ENCODE assay signal across 7 mouse cellular contexts in the genomic region with DNA sequence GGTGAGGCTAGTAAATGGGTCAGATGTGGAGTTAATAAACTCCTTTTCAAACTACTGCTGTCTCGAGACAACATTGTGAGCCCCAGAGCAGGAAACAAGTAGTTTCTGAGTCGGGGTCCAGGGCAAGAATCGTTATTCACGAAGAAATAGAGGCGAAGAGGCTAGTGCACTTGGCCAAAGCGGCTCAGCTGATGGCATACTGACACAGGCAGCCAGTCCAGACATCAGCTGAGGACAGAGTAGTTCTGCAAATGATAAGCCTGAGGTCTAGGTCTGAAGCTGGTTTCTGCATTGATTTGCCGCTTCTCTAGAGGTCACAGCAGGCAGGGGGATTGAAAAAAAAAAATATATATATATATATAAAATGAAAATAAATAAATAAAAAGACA. TPM values are rescaled to one million over a fixed set of nuclear protein-coding genes. Genes with fewer than 3 reads are reported as not detected.
DNase-seq lines count a peak whose midpoint lies in the region; ATAC-seq lines count a peak whose summit lies in the region.

No protein-coding gene starts in this region.

- peak overlapping the region; percentile 85 for H3K4me3 ChIP-seq in lung, embryonic 15.5 days
- peak overlapping the region; percentile 85 for H3K4me3 ChIP-seq in forebrain, embryonic 11.5 days (ENCODE audit: low read depth, low read length)
- H3K4me3 ChIP-seq in limb, embryonic 10.5 days, result peak overlapping the region; percentile 88; the same call in 1 of the 2 replicates
- H3K4me3 ChIP-seq in neural tube, embryonic 15.5 days (replicated peaks), result peak overlapping the region; percentile 94

- H3K36me3 ChIP-seq in lung, embryonic 15.5 days, result no peaks in the 10 kb centered on the region
- no peaks in the 10 kb centered on the region for H3K36me3 ChIP-seq in forebrain, embryonic 11.5 days (ENCODE audit: control insufficient read depth, insufficient read depth, low read length)
- no peaks in the 10 kb centered on the region for H3K36me3 ChIP-seq in limb, embryonic 10.5 days
- H3K36me3 ChIP-seq in neural tube, embryonic 15.5 days, result no peaks in the 10 kb centered on the region

- H3K4me2 ChIP-seq in lung, embryonic 15.5 days, result peak overlapping the region; percentile 88
- H3K4me2 ChIP-seq in forebrain, embryonic 11.5 days (ENCODE audit: low read depth, low read length, severe bottlenecking), result peak overlapping the region; percentile 95; the same call in 1 of the 2 replicates
- peak overlapping the region; percentile 87 for H3K4me2 ChIP-seq in neural tube, embryonic 15.5 days

- no peak for DNase-seq in lung, postnatal 14 days
- no peak for DNase-seq in forebrain, embryonic 11.5 days (ENCODE audit: low spot score)
- no peak for DNase-seq in limb, embryonic 10.5 days (ENCODE audit: low spot score)
- DNase-seq in right cerebral cortex, postnatal 10 days (ENCODE audit: low spot score in 2 of 2), result no peak
- DNase-seq in c-Kit-positive CD71-positive TER-119-positive erythroid progenitor cells, embryonic 14.5 days (ENCODE audit: low spot score), result no peak

- H3K27ac ChIP-seq in lung, embryonic 15.5 days, result no peak overlapping the region
- H3K27ac ChIP-seq in forebrain, embryonic 11.5 days (ENCODE audit: low read depth, low read length), result no peak overlapping the region
- H3K27ac ChIP-seq in limb, embryonic 10.5 days, result no peak overlapping the region
- peak overlapping the region; percentile 97 for H3K27ac ChIP-seq in neural tube, embryonic 15.5 days (replicated peaks)

- WGBS in lung, embryonic 15.5 days, result 67% methylated on average over 7 of the region's 7 CpGs
- WGBS in forebrain, embryonic 11.5 days, result 82% methylated on average over 7 of the region's 7 CpGs
- WGBS in limb, embryonic 10.5 days, result 74% methylated on average over 7 of the region's 7 CpGs
- WGBS in neural tube, embryonic 15.5 days, result 82% methylated on average over 7 of the region's 7 CpGs

- ATAC-seq in lung, embryonic 15.5 days (ENCODE audit: borderline replicate concordance, extremely low read depth, low FRiP score, low TSS enrichment), result no peak
- ATAC-seq in forebrain, embryonic 11.5 days (replicated peaks; ENCODE audit: low FRiP score), result no peak
- no peak for ATAC-seq in neural tube, embryonic 15.5 days (ENCODE audit: low FRiP score)

- H3K4me1 ChIP-seq in lung, embryonic 15.5 days, result peaks cover 16% of the 10 kb centered on the region
- peaks cover 7% of the 10 kb centered on the region; the same call in 1 of the 2 replicates for H3K4me1 ChIP-seq in forebrain, embryonic 11.5 days (replicated peaks; ENCODE audit: control insufficient read depth, insufficient read depth, low read length)
- H3K4me1 ChIP-seq in limb, embryonic 10.5 days, result peaks cover 14% of the 10 kb centered on the region
- peaks cover 26% of the 10 kb centered on the region for H3K4me1 ChIP-seq in neural tube, embryonic 15.5 days

- peak overlapping the region; percentile 17; the same call in 1 of the 2 replicates for H3K9ac ChIP-seq in lung, embryonic 15.5 days
- H3K9ac ChIP-seq in forebrain, embryonic 11.5 days (ENCODE audit: low read length), result peak overlapping the region; percentile 93; the same call in 1 of the 2 replicates
- H3K9ac ChIP-seq in neural tube, embryonic 15.5 days (replicated peaks), result 0 out of 2 replicates have a peak overlapping the region, but pooled peaks have one; percentile 97

- no peaks in the 10 kb centered on the region for H3K9me3 ChIP-seq in lung, embryonic 15.5 days
- H3K9me3 ChIP-seq in forebrain, embryonic 11.5 days (ENCODE audit: control insufficient read depth, low read length), result no peaks in the 10 kb centered on the region
- no peaks in the 10 kb centered on the region for H3K9me3 ChIP-seq in limb, embryonic 10.5 days (replicated peaks)
- H3K9me3 ChIP-seq in neural tube, embryonic 15.5 days (replicated peaks), result no peaks in the 10 kb centered on the region

- H3K27me3 ChIP-seq in lung, embryonic 15.5 days, result no peaks in the 10 kb centered on the region
- H3K27me3 ChIP-seq in forebrain, embryonic 11.5 days (ENCODE audit: control insufficient read depth, insufficient read depth, low read length), result no peaks in the 10 kb centered on the region
- no peaks in the 10 kb centered on the region for H3K27me3 ChIP-seq in limb, embryonic 10.5 days (ENCODE audit: low read depth, poor library complexity, severe bottlenecking)
- H3K27me3 ChIP-seq in neural tube, embryonic 15.5 days (replicated peaks), result no peaks in the 10 kb centered on the region

RNA-seq across cellular contexts. Expression of a gene that starts 0.4 kb away (rescaled TPM):
- 29.7 and 30.4 TPM in 2 replicates for polyA plus RNA-seq in lung, embryonic 15.5 days (2015; fragmentation: Nextera tagmentation; extraction: Ambion mirVana)
- 43.5 and 45.4 TPM in 2 replicates for polyA plus RNA-seq in forebrain, embryonic 11.5 days (2014; fragmentation: Nextera tagmentation; extraction: Ambion mirVana)
- polyA plus RNA-seq in limb, embryonic 10.5 days (2016; fragmentation: Nextera tagmentation; extraction: Ambion mirVana), result 29.5 and 37.4 TPM in 2 replicates
- polyA plus RNA-seq in neural tube, embryonic 15.5 days (2015; fragmentation: Nextera tagmentation; extraction: Ambion mirVana), result 37.5 and 39.1 TPM in 2 replicates

RNA-seq across cellular contexts. Expression of a gene that starts 43.2 kb away (rescaled TPM):
- 55.8 and 59.1 TPM in 2 replicates for polyA plus RNA-seq in lung, embryonic 15.5 days (2015; fragmentation: Nextera tagmentation; extraction: Ambion mirVana)
- polyA plus RNA-seq in forebrain, embryonic 11.5 days (2014; fragmentation: Nextera tagmentation; extraction: Ambion mirVana), result 28.9 and 30.7 TPM in 2 replicates
- 17.3 and 20.4 TPM in 2 replicates for polyA plus RNA-seq in limb, embryonic 10.5 days (2016; fragmentation: Nextera tagmentation; extraction: Ambion mirVana)
- 33.6 and 41.2 TPM in 2 replicates for polyA plus RNA-seq in neural tube, embryonic 15.5 days (2015; fragmentation: Nextera tagmentation; extraction: Ambion mirVana)

RNA-seq across cellular contexts. Expression of a gene that starts 56.5 kb away (rescaled TPM):
- polyA plus RNA-seq in lung, embryonic 15.5 days (2015; fragmentation: Nextera tagmentation; extraction: Ambion mirVana), result 134 TPM in 2 replicates
- polyA plus RNA-seq in forebrain, embryonic 11.5 days (2014; fragmentation: Nextera tagmentation; extraction: Ambion mirVana), result 189 and 193 TPM in 2 replicates
- polyA plus RNA-seq in limb, embryonic 10.5 days (2016; fragmentation: Nextera tagmentation; extraction: Ambion mirVana), result 191 and 204 TPM in 2 replicates
- 107 and 110 TPM in 2 replicates for polyA plus RNA-seq in neural tube, embryonic 15.5 days (2015; fragmentation: Nextera tagmentation; extraction: Ambion mirVana)

Comparison
In these comparisons a context has a peak if more than half of its experiments do, and no peak if none do; other contexts are left out.
1. H3K9ac ChIP-seq: peak in every context shown above with its lines; median percentile 97 in neural tube, embryonic 15.5 days; 93 in forebrain, embryonic 11.5 days; 17 in lung, embryonic 15.5 days.